Mouse (Mus musculus): Measurements from ENCODE around the gene Eno1. TPM values are rescaled to one million over a fixed set of nuclear protein-coding genes. Genes with fewer than 3 reads are reported as not detected.
"Not testable (repeated sequence)": the region's sequence is repeated elsewhere in the genome, so short reads cannot be mapped to it uniquely, and the experiment has no call there.

Eno1 gene
- polyA plus RNA-seq, 1 experiment from 2014 or later, result 1,690 TPM

GRCm38 (mm10) chr4:150282631-150283334, 46.3 kb downstream of the Eno1 start:
- H3K27ac ChIP-seq, result peak overlapping the region; percentile 89
- 10% methylated on average over 5 of the region's 5 CpGs for WGBS
- H3K4me3 ChIP-seq, result peak overlapping the region; percentile 95
- H3K36me3 ChIP-seq, result no peaks in the 10 kb centered on the region
- peak overlapping the region; percentile 64 for H3K4me2 ChIP-seq
- H3K27me3 ChIP-seq, result no peaks in the 10 kb centered on the region
- H3K4me1 ChIP-seq (replicated peaks), result peaks cover 29% of the 10 kb centered on the region
- H3K9ac ChIP-seq, result peak overlapping the region; percentile 99
- H3K9me3 ChIP-seq (replicated peaks), result no peaks in the 10 kb centered on the region
- no peak for ATAC-seq (replicated peaks; ENCODE audit: insufficient number of reproducible peaks, insufficient read depth, low FRiP score, low read depth)

GRCm38 (mm10) chr4:150283335-150283638, 46.8 kb downstream of the Eno1 start:
- Histone ChIP-seq H3K9ac (peak overlapping the region; percentile 99), H3K4me1 (replicated peaks) (peaks cover 31% of the 10 kb centered on the region), H3K27me3 (no peaks in the 10 kb centered on the region), H3K27ac (peak overlapping the region; percentile 89), H3K9me3 (replicated peaks) (no peaks in the 10 kb centered on the region), H3K4me3 (peak overlapping the region; percentile 95), H3K4me2 (peak overlapping the region; percentile 64), H3K36me3 (no peaks in the 10 kb centered on the region)
- no peak for ATAC-seq (replicated peaks; ENCODE audit: insufficient number of reproducible peaks, insufficient read depth, low FRiP score, low read depth)
- WGBS, result 17% methylated on average over 2 of the region's 2 CpGs

- Histone ChIP-seq H3K27ac (no peak overlapping the region), H3K27me3 (no peaks in the 10 kb centered on the region), H3K9ac (no peak overlapping the region), H3K4me3 (peak overlapping the region; percentile 95), H3K4me1 (replicated peaks) (peaks cover 34% of the 10 kb centered on the region), H3K4me2 (peak overlapping the region; percentile 64), H3K9me3 (replicated peaks) (no peaks in the 10 kb centered on the region), H3K36me3 (no peaks in the 10 kb centered on the region)
- ATAC-seq (replicated peaks; ENCODE audit: insufficient number of reproducible peaks, insufficient read depth, low FRiP score, low read depth), result no peak
- WGBS, result 13% methylated on average over 6 of the region's 6 CpGs
These were observed 47.5 kb downstream of the Eno1 start for GRCm38 (mm10) chr4:150283993-150284392.

GRCm38 (mm10) chr4:150286980-150287379, 50.5 kb downstream of the Eno1 start:
- Histone ChIP-seq H3K4me2 (no peak overlapping the region), H3K27ac (no peak overlapping the region), H3K9ac (no peak overlapping the region), H3K36me3 (0 out of 2 replicates have a peak, but pooled peaks cover 3% of the 10 kb centered on the region), H3K4me3 (no peak overlapping the region), H3K9me3 (replicated peaks) (no peaks in the 10 kb centered on the region), H3K27me3 (no peaks in the 10 kb centered on the region), H3K4me1 (replicated peaks) (peaks cover 37% of the 10 kb centered on the region)
- no peak for ATAC-seq (replicated peaks; ENCODE audit: insufficient number of reproducible peaks, insufficient read depth, low FRiP score, low read depth)
- WGBS, result 84% methylated on average over 8 of the region's 8 CpGs

GRCm38 (mm10) chr4:150287463-150287862, 50.9 kb downstream of the Eno1 start:
- H3K9ac ChIP-seq; H3K36me3 ChIP-seq; H3K4me2 ChIP-seq; H3K9me3 ChIP-seq (replicated peaks); ATAC-seq (replicated peaks; ENCODE audit: insufficient number of reproducible peaks, insufficient read depth, low FRiP score, low read depth); H3K27ac ChIP-seq; H3K4me3 ChIP-seq; H3K27me3 ChIP-seq: not testable (repeated sequence)
- H3K4me1 ChIP-seq (replicated peaks), result peaks cover 37% of the 10 kb centered on the region
- 75% methylated on average over 1 of the region's 1 CpGs for WGBS

GRCm38 (mm10) chr4:150291900-150292299, 55.4 kb downstream of the Eno1 start:
- H3K9ac ChIP-seq, result no peak overlapping the region
- no peak overlapping the region for H3K4me2 ChIP-seq
- WGBS, result 95% methylated on average over 3 of the region's 3 CpGs
- peaks cover 15% of the 10 kb centered on the region for H3K4me1 ChIP-seq (replicated peaks)
- H3K27ac ChIP-seq, result no peak overlapping the region
- no peaks in the 10 kb centered on the region for H3K27me3 ChIP-seq
- H3K36me3 ChIP-seq, result 0 out of 2 replicates have a peak, but pooled peaks cover 3% of the 10 kb centered on the region
- no peaks in the 10 kb centered on the region for H3K9me3 ChIP-seq (replicated peaks)
- no peak for ATAC-seq (replicated peaks; ENCODE audit: insufficient number of reproducible peaks, insufficient read depth, low FRiP score, low read depth)
- no peak overlapping the region for H3K4me3 ChIP-seq

GRCm38 (mm10) chr4:150294870-150295269, 58.3 kb downstream of the Eno1 start:
- Histone ChIP-seq H3K4me2 (no peak overlapping the region), H3K27ac (no peak overlapping the region), H3K4me3 (no peak overlapping the region), H3K27me3 (no peaks in the 10 kb centered on the region), H3K36me3 (0 out of 2 replicates have a peak, but pooled peaks cover 3% of the 10 kb centered on the region), H3K9me3 (replicated peaks) (no peaks in the 10 kb centered on the region), H3K9ac (no peak overlapping the region), H3K4me1 (replicated peaks) (peaks cover 3% of the 10 kb centered on the region)
- ATAC-seq (replicated peaks; ENCODE audit: insufficient number of reproducible peaks, insufficient read depth, low FRiP score, low read depth), result no peak
- WGBS, result 94% methylated on average over 7 of the region's 7 CpGs

- Histone ChIP-seq H3K27me3 (no peaks in the 10 kb centered on the region), H3K9ac (no peak overlapping the region), H3K9me3 (replicated peaks) (no peaks in the 10 kb centered on the region), H3K27ac (no peak overlapping the region), H3K4me2 (no peak overlapping the region), H3K4me1 (replicated peaks) (peaks cover 6% of the 10 kb centered on the region), H3K4me3 (no peak overlapping the region), H3K36me3 (0 out of 2 replicates have a peak, but pooled peaks cover 3% of the 10 kb centered on the region)
- 94% methylated on average over 7 of the region's 7 CpGs for WGBS
- no peak for ATAC-seq (replicated peaks; ENCODE audit: insufficient number of reproducible peaks, insufficient read depth, low FRiP score, low read depth)
These were observed 59.4 kb downstream of the Eno1 start for GRCm38 (mm10) chr4:150295966-150296365.

Other genes starting within 250 kb of the Eno1 start
- 10.2 and 16.0 TPM in 2 replicates for gene H6pd, start 227.7 kb upstream of the Eno1 start, polyA plus RNA-seq (2015; fragmentation: Nextera tagmentation; extraction: Ambion mirVana)
- 3.1 TPM in 2 replicates for gene Gpr157, start 149.4 kb upstream of the Eno1 start, polyA plus RNA-seq (2015; fragmentation: Nextera tagmentation; extraction: Ambion mirVana)
- gene Slc2a5, start 117.4 kb upstream of the Eno1 start, polyA plus RNA-seq (2015; fragmentation: Nextera tagmentation; extraction: Ambion mirVana), result 0.74 and 0.93 TPM in 2 replicates
- gene Slc2a7, start 87.7 kb upstream of the Eno1 start, polyA plus RNA-seq (2015; fragmentation: Nextera tagmentation; extraction: Ambion mirVana), result not detected in 2 replicates
- gene Car6, start 35.4 kb upstream of the Eno1 start, polyA plus RNA-seq (2015; fragmentation: Nextera tagmentation; extraction: Ambion mirVana), result not detected in 2 replicates
- 17.6 and 26.1 TPM in 2 replicates for gene Rere, start 44.9 kb downstream of the Eno1 start, polyA plus RNA-seq (2015; fragmentation: Nextera tagmentation; extraction: Ambion mirVana)

All from heart, embryonic 15.5 days (tissue).